Mouse (Mus musculus): ENCODE measurements around the gene Lrrc9. TPM values are rescaled to one million over a fixed set of nuclear protein-coding genes. Genes with fewer than 3 reads are reported as not detected.

Gene Lrrc9
- polyA plus RNA-seq, 1 experiment from 2014 or later = 5.0 TPM

GRCm38 (mm10) chr12:72422681-72423080 is 19.0 kb upstream of the Lrrc9 start:
- no peak overlapping the region for H3K27ac ChIP-seq (replicated peaks; ENCODE audit: low read depth, low read length)
- H3K36me3 ChIP-seq (ENCODE audit: control insufficient read depth, insufficient read depth, low read length) = no peaks in the 10 kb centered on the region
- ATAC-seq (ENCODE audit: low FRiP score, low TSS enrichment) = no peak
- H3K9me3 ChIP-seq (ENCODE audit: control insufficient read depth, low read length) = no peaks in the 10 kb centered on the region
- no peak overlapping the region for H3K4me2 ChIP-seq (ENCODE audit: low read length)
- no peak overlapping the region for H3K4me3 ChIP-seq (replicated peaks; ENCODE audit: low read depth, low read length)
- H3K4me1 ChIP-seq (ENCODE audit: control insufficient read depth, insufficient read depth, low read length) = peaks cover 1% of the 10 kb centered on the region; the same call in 1 of the 2 replicates
- H3K27me3 ChIP-seq (ENCODE audit: control insufficient read depth, insufficient read depth, low read length) = no peaks in the 10 kb centered on the region
- 58% methylated on average over 4 of the region's 4 CpGs for WGBS
- no peak overlapping the region for H3K9ac ChIP-seq (replicated peaks; ENCODE audit: low read length)
- no peak for DNase-seq

- H3K36me3 ChIP-seq (ENCODE audit: control insufficient read depth, insufficient read depth, low read length) = no peaks in the 10 kb centered on the region
- DNase-seq = peak; percentile 92
- H3K4me1 ChIP-seq (ENCODE audit: control insufficient read depth, insufficient read depth, low read length) = peaks cover 6% of the 10 kb centered on the region; the same call in 1 of the 2 replicates
- H3K9me3 ChIP-seq (ENCODE audit: control insufficient read depth, low read length) = no peaks in the 10 kb centered on the region
- no peak overlapping the region for H3K9ac ChIP-seq (replicated peaks; ENCODE audit: low read length)
- H3K27me3 ChIP-seq (ENCODE audit: control insufficient read depth, insufficient read depth, low read length) = no peaks in the 10 kb centered on the region
- 25% methylated on average over 11 of the region's 11 CpGs for WGBS
- peak; percentile 75; the same call in 1 of the 2 replicates for ATAC-seq (ENCODE audit: low FRiP score, low TSS enrichment)
- no peak overlapping the region for H3K4me3 ChIP-seq (replicated peaks; ENCODE audit: low read depth, low read length)
- peak overlapping the region; percentile 30; the same call in 1 of the 2 replicates for H3K4me2 ChIP-seq (ENCODE audit: low read length)
- no peak overlapping the region for H3K27ac ChIP-seq (replicated peaks; ENCODE audit: low read depth, low read length)
Measured at GRCm38 (mm10) chr12:72427722-72428126, 13.9 kb upstream of the Lrrc9 start.

GRCm38 (mm10) chr12:72432209-72432608 is 9.5 kb upstream of the Lrrc9 start:
- H3K4me2 ChIP-seq (ENCODE audit: low read length) = no peak overlapping the region
- H3K27ac ChIP-seq (replicated peaks; ENCODE audit: low read depth, low read length) = no peak overlapping the region
- DNase-seq (peak; percentile 29), ATAC-seq (ENCODE audit: low FRiP score, low TSS enrichment) (no peak)
- H3K4me3 ChIP-seq (replicated peaks; ENCODE audit: low read depth, low read length) = no peak overlapping the region
- 88% methylated on average over 4 of the region's 4 CpGs for WGBS
- H3K4me1 ChIP-seq (ENCODE audit: control insufficient read depth, insufficient read depth, low read length) = peaks cover 6% of the 10 kb centered on the region; the same call in 1 of the 2 replicates
- no peaks in the 10 kb centered on the region for H3K27me3 ChIP-seq (ENCODE audit: control insufficient read depth, insufficient read depth, low read length)
- H3K9me3 ChIP-seq (ENCODE audit: control insufficient read depth, low read length) = no peaks in the 10 kb centered on the region
- H3K36me3 ChIP-seq (ENCODE audit: control insufficient read depth, insufficient read depth, low read length) = no peaks in the 10 kb centered on the region
- no peak overlapping the region for H3K9ac ChIP-seq (replicated peaks; ENCODE audit: low read length)

- 65% methylated on average over 9 of the region's 9 CpGs for WGBS
- H3K27ac ChIP-seq (replicated peaks; ENCODE audit: low read depth, low read length) = no peak overlapping the region
- no peak overlapping the region for H3K9ac ChIP-seq (replicated peaks; ENCODE audit: low read length)
- H3K27me3 ChIP-seq (ENCODE audit: control insufficient read depth, insufficient read depth, low read length) = no peaks in the 10 kb centered on the region
- H3K4me1 ChIP-seq (ENCODE audit: control insufficient read depth, insufficient read depth, low read length) = peaks cover 5% of the 10 kb centered on the region; the same call in 1 of the 2 replicates
- H3K9me3 ChIP-seq (ENCODE audit: control insufficient read depth, low read length) = no peaks in the 10 kb centered on the region
- DNase-seq (peak; percentile 61), ATAC-seq (ENCODE audit: low FRiP score, low TSS enrichment) (no peak)
- H3K4me3 ChIP-seq (replicated peaks; ENCODE audit: low read depth, low read length) = no peak overlapping the region
- H3K36me3 ChIP-seq (ENCODE audit: control insufficient read depth, insufficient read depth, low read length) = no peaks in the 10 kb centered on the region
- H3K4me2 ChIP-seq (ENCODE audit: low read length) = no peak overlapping the region
Measured at GRCm38 (mm10) chr12:72433241-72433865, 8.3 kb upstream of the Lrrc9 start.

- 40% methylated on average over 10 of the region's 10 CpGs for WGBS
- Histone ChIP-seq H3K4me2 (ENCODE audit: low read length) (no peak overlapping the region), H3K4me3 (replicated peaks; ENCODE audit: low read depth, low read length) (no peak overlapping the region), H3K4me1 (ENCODE audit: control insufficient read depth, insufficient read depth, low read length) (peaks cover 19% of the 10 kb centered on the region; the same call in 1 of the 2 replicates), H3K9ac (replicated peaks; ENCODE audit: low read length) (no peak overlapping the region), H3K27me3 (ENCODE audit: control insufficient read depth, insufficient read depth, low read length) (no peaks in the 10 kb centered on the region), H3K9me3 (ENCODE audit: control insufficient read depth, low read length) (no peaks in the 10 kb centered on the region), H3K36me3 (ENCODE audit: control insufficient read depth, insufficient read depth, low read length) (no peaks in the 10 kb centered on the region), H3K27ac (replicated peaks; ENCODE audit: low read depth, low read length) (peak overlapping the region; percentile 56)
- no peak for ATAC-seq (ENCODE audit: low FRiP score, low TSS enrichment)
- DNase-seq = peak; percentile 59
Measured at GRCm38 (mm10) chr12:72437676-72438341, 3.9 kb upstream of the Lrrc9 start.

GRCm38 (mm10) chr12:72438961-72439480 is 2.6 kb upstream of the Lrrc9 start:
- WGBS = 40% methylated on average over 6 of the region's 6 CpGs
- DNase-seq = peak; percentile 53
- no peaks in the 10 kb centered on the region for H3K9me3 ChIP-seq (ENCODE audit: control insufficient read depth, low read length)
- H3K9ac ChIP-seq (replicated peaks; ENCODE audit: low read length) = no peak overlapping the region
- ATAC-seq (ENCODE audit: low FRiP score, low TSS enrichment) = no peak
- no peaks in the 10 kb centered on the region for H3K36me3 ChIP-seq (ENCODE audit: control insufficient read depth, insufficient read depth, low read length)
- peaks cover 19% of the 10 kb centered on the region; the same call in 1 of the 2 replicates for H3K4me1 ChIP-seq (ENCODE audit: control insufficient read depth, insufficient read depth, low read length)
- H3K4me2 ChIP-seq (ENCODE audit: low read length) = no peak overlapping the region
- H3K4me3 ChIP-seq (replicated peaks; ENCODE audit: low read depth, low read length) = no peak overlapping the region
- no peak overlapping the region for H3K27ac ChIP-seq (replicated peaks; ENCODE audit: low read depth, low read length)
- no peaks in the 10 kb centered on the region for H3K27me3 ChIP-seq (ENCODE audit: control insufficient read depth, insufficient read depth, low read length)

GRCm38 (mm10) chr12:72453941-72454340 is 12.3 kb downstream of the Lrrc9 start:
- H3K4me1 ChIP-seq (ENCODE audit: control insufficient read depth, insufficient read depth, low read length) = no peaks in the 10 kb centered on the region
- no peak for DNase-seq
- no peak overlapping the region for H3K4me2 ChIP-seq (ENCODE audit: low read length)
- no peaks in the 10 kb centered on the region for H3K27me3 ChIP-seq (ENCODE audit: control insufficient read depth, insufficient read depth, low read length)
- no peak for ATAC-seq (ENCODE audit: low FRiP score, low TSS enrichment)
- 85% methylated on average over 17 of the region's 17 CpGs for WGBS
- H3K4me3 ChIP-seq (replicated peaks; ENCODE audit: low read depth, low read length) = no peak overlapping the region
- no peaks in the 10 kb centered on the region for H3K36me3 ChIP-seq (ENCODE audit: control insufficient read depth, insufficient read depth, low read length)
- no peak overlapping the region for H3K9ac ChIP-seq (replicated peaks; ENCODE audit: low read length)
- H3K9me3 ChIP-seq (ENCODE audit: control insufficient read depth, low read length) = no peaks in the 10 kb centered on the region
- no peak overlapping the region for H3K27ac ChIP-seq (replicated peaks; ENCODE audit: low read depth, low read length)

GRCm38 (mm10) chr12:72461191-72461893 is 19.7 kb downstream of the Lrrc9 start:
- Histone ChIP-seq H3K4me1 (ENCODE audit: control insufficient read depth, insufficient read depth, low read length) (no peaks in the 10 kb centered on the region), H3K27ac (replicated peaks; ENCODE audit: low read depth, low read length) (no peak overlapping the region), H3K4me3 (replicated peaks; ENCODE audit: low read depth, low read length) (no peak overlapping the region), H3K27me3 (ENCODE audit: control insufficient read depth, insufficient read depth, low read length) (no peaks in the 10 kb centered on the region), H3K9me3 (ENCODE audit: control insufficient read depth, low read length) (no peaks in the 10 kb centered on the region), H3K36me3 (ENCODE audit: control insufficient read depth, insufficient read depth, low read length) (no peaks in the 10 kb centered on the region), H3K4me2 (ENCODE audit: low read length) (peak overlapping the region; percentile 17; the same call in 1 of the 2 replicates), H3K9ac (replicated peaks; ENCODE audit: low read length) (no peak overlapping the region)
- ATAC-seq (ENCODE audit: low FRiP score, low TSS enrichment) (peak; percentile 31; the same call in 1 of the 2 replicates), DNase-seq (peak; percentile 76)
- WGBS = 58% methylated on average over 11 of the region's 11 CpGs
